Mouse (Mus musculus): ENCODE results near the gene Btg1.

- TF ChIP-seq CTCF (conservative IDR thresholded peaks at IDR 0.05; ENCODE audit: insufficient read depth, insufficient read length, low read depth, low read length) (no peak), POLR2A (IDR thresholded peaks at IDR 0.05; ENCODE audit: low read depth, low read length) (no peak)
Observed at GRCm38 (mm10) chr10:96632271-96633144, 15.7 kb downstream of the Btg1 start.
